Mouse (Mus musculus) MEL (cell line): ENCODE results near the gene Gm10663. TPM values are rescaled to one million over a fixed set of nuclear protein-coding genes. Genes with fewer than 3 reads are reported as not detected.

Experiments used
- DNase-seq: peaks from one replicate; pipeline ENCODE4 v3.0.0; 2011; ENCODE audit warnings: low read depth, low spot score
- H3K27ac ChIP-seq: 2 replicates; pipeline ENCODE4 v1.5.1; 2012; ENCODE audit warnings: low read depth, mild to moderate bottlenecking, control low read depth, low read length, moderate library complexity; ENCODE audit not compliant: control insufficient read depth
- H3K27me3 ChIP-seq, 2 experiments: fragments of 150-350 bp in 1 of 2; sonication (generic) in 1 of 2; 2 replicates each; pipeline ENCODE4 v1.6.1; 2012; ENCODE audit warnings: low read length in 2 of 2, mild to moderate bottlenecking in 2 of 2, improper control_type of control experiment in 1 of 2, moderate library complexity in 1 of 2; ENCODE audit not compliant: insufficient read depth in 2 of 2, control insufficient read depth in 1 of 2
- H3K36me3 ChIP-seq, 2 experiments: 2 replicates each; pipeline ENCODE4 v1.6.1; 2012 to 2014; ENCODE audit warnings: low read length in 2 of 2, improper control_type of control experiment in 1 of 2, inconsistent platforms in 1 of 2, mild to moderate bottlenecking in 1 of 2; ENCODE audit not compliant: insufficient read depth in 2 of 2, control insufficient read depth in 1 of 2
- H3K4me1 ChIP-seq, 2 experiments: fragments of 150-350 bp in 1 of 2; sonication (generic) in 1 of 2; 2 replicates each; pipeline ENCODE4 v1.6.1; 2012; ENCODE audit warnings: low read length in 2 of 2, improper control_type of control experiment in 1 of 2, mild to moderate bottlenecking in 1 of 2; ENCODE audit not compliant: insufficient read depth in 2 of 2, control insufficient read depth in 1 of 2
- H3K4me3 ChIP-seq, 2 experiments: fragments of 150-350 bp in 1 of 2; sonication (generic) in 1 of 2; 2 replicates each; pipeline ENCODE4 v1.5.1; 2012; ENCODE audit warnings: low read depth in 2 of 2, low read length in 2 of 2, mild to moderate bottlenecking in 2 of 2, moderate library complexity in 2 of 2, control low read depth in 1 of 2, improper control_type of control experiment in 1 of 2; ENCODE audit not compliant: control insufficient read depth in 1 of 2, insufficient read depth in 1 of 2
- H3K79me2 ChIP-seq: 2 replicates; pipeline ENCODE4 v1.6.1; 2012; ENCODE audit warnings: mild to moderate bottlenecking, low read length, moderate library complexity; ENCODE audit not compliant: control insufficient read depth, poor library complexity, insufficient read depth
- H3K9ac ChIP-seq: 2 replicates; pipeline ENCODE4 v1.6.1; 2012; ENCODE audit warnings: low read depth, mild to moderate bottlenecking, control low read depth, low read length, moderate library complexity; ENCODE audit not compliant: control insufficient read depth, poor library complexity, severe bottlenecking
- H3K9me3 ChIP-seq: fragments of 150-350 bp; sonication (generic); replicated peaks from 2 replicates; pipeline ENCODE4 v1.6.1; 2012; ENCODE audit warnings: mild to moderate bottlenecking, low read length, improper control_type of control experiment, moderate library complexity; ENCODE audit not compliant: insufficient read depth
- CHD2 ChIP-seq: IDR thresholded peaks from 2 replicates; pipeline ENCODE4 v1.6.1; 2011; ENCODE audit warnings: low read length, improper control_type of control experiment
- E2F4 ChIP-seq: IDR thresholded peaks from 2 replicates; pipeline ENCODE4 v1.6.1; 2011; ENCODE audit warnings: low read depth, low read length, improper control_type of control experiment, borderline replicate concordance
- GATA1 ChIP-seq: IDR thresholded peaks from 2 replicates; pipeline ENCODE4 v1.6.1; 2011; ENCODE audit warnings: low read depth, low read length, improper control_type of control experiment
- HCFC1 ChIP-seq: IDR thresholded peaks from 2 replicates; pipeline ENCODE4 v1.6.1; 2012; ENCODE audit warnings: low read depth, mild to moderate bottlenecking, inconsistent platforms, low read length, improper control_type of control experiment, moderate library complexity
- KAT2A ChIP-seq: conservative IDR thresholded peaks from 2 replicates; pipeline ENCODE4 v1.6.1; 2012; ENCODE audit warnings: low read depth, low read length, improper control_type of control experiment, inconsistent platforms
- MAFK ChIP-seq: IDR thresholded peaks from 2 replicates; pipeline ENCODE4 v1.6.1; 2011; ENCODE audit warnings: low read depth, mild to moderate bottlenecking, low read length, improper control_type of control experiment, borderline replicate concordance
- MAZ ChIP-seq: IDR thresholded peaks from 2 replicates; pipeline ENCODE4 v1.6.1; 2012; ENCODE audit warnings: low read depth, mild to moderate bottlenecking, inconsistent platforms, low read length, improper control_type of control experiment
- MEF2A ChIP-seq: IDR thresholded peaks from 2 replicates; pipeline ENCODE4 v1.6.1; 2014; ENCODE audit warnings: low read depth, mild to moderate bottlenecking, inconsistent platforms, low read length, improper control_type of control experiment; ENCODE audit not compliant: poor library complexity, insufficient replicate concordance, severe bottlenecking; ENCODE audit errors: extremely low read depth
- MXI1 ChIP-seq: IDR thresholded peaks from 2 replicates; pipeline ENCODE4 v1.6.1; 2011; ENCODE audit warnings: mild to moderate bottlenecking, low read depth, low read length, improper control_type of control experiment
- MYB ChIP-seq: IDR thresholded peaks from 2 replicates; pipeline ENCODE4 v1.6.1; 2011; ENCODE audit warnings: mild to moderate bottlenecking, low read depth, low read length, improper control_type of control experiment
- MYC ChIP-seq: IDR thresholded peaks from 2 replicates; pipeline ENCODE4 v1.6.1; 2011; ENCODE audit warnings: low read depth, mild to moderate bottlenecking, low read length, improper control_type of control experiment, moderate library complexity
- NRF1 ChIP-seq: IDR thresholded peaks from 2 replicates; pipeline ENCODE4 v1.6.1; 2014; ENCODE audit warnings: low read depth, mild to moderate bottlenecking, inconsistent platforms, low read length, improper control_type of control experiment, moderate library complexity; ENCODE audit not compliant: poor library complexity, insufficient read depth, severe bottlenecking
- POLR2A ChIP-seq, 2 experiments: IDR thresholded peaks; 2 replicates each; pipeline ENCODE4 v1.6.1; 2011 to 2012; ENCODE audit warnings: low read length in 2 of 2, mild to moderate bottlenecking in 2 of 2, control low read depth in 1 of 2, improper control_type of control experiment in 1 of 2, low read depth in 1 of 2, moderate library complexity in 1 of 2; ENCODE audit not compliant: control insufficient read depth in 1 of 2, insufficient read depth in 1 of 2, poor library complexity in 1 of 2
- POLR2AphosphoS2 ChIP-seq: IDR thresholded peaks from 2 replicates; pipeline ENCODE4 v1.6.1; 2011; ENCODE audit warnings: low read length, improper control_type of control experiment
- RAD21 ChIP-seq: IDR thresholded peaks from 2 replicates; pipeline ENCODE4 v1.6.1; 2011; ENCODE audit warnings: mild to moderate bottlenecking, low read depth, low read length, improper control_type of control experiment
- RCOR1 ChIP-seq: IDR thresholded peaks from 2 replicates; pipeline ENCODE4 v1.6.1; 2012; ENCODE audit warnings: low read depth, mild to moderate bottlenecking, inconsistent platforms, low read length, improper control_type of control experiment
- SIN3A ChIP-seq: IDR thresholded peaks from 2 replicates; pipeline ENCODE4 v1.6.1; 2012; ENCODE audit warnings: low read length, improper control_type of control experiment, inconsistent platforms
- TAL1 ChIP-seq: IDR thresholded peaks from 2 replicates; pipeline ENCODE4 v1.6.1; 2012; ENCODE audit warnings: mild to moderate bottlenecking, inconsistent platforms, low read length, moderate library complexity, mixed read lengths
- UBTF ChIP-seq: IDR thresholded peaks from 2 replicates; pipeline ENCODE4 v1.6.1; 2012; ENCODE audit warnings: low read depth, mild to moderate bottlenecking, inconsistent platforms, low read length, improper control_type of control experiment, moderate library complexity, borderline replicate concordance; ENCODE audit not compliant: insufficient read depth
- ZMIZ1 ChIP-seq: IDR thresholded peaks from 2 replicates; pipeline ENCODE4 v1.6.1; 2012; ENCODE audit warnings: low read depth, mild to moderate bottlenecking, inconsistent platforms, low read length, improper control_type of control experiment, moderate library complexity
- ZNF384 ChIP-seq: IDR thresholded peaks from 2 replicates; pipeline ENCODE4 v1.6.1; 2012; ENCODE audit warnings: low read depth, mild to moderate bottlenecking, inconsistent platforms, low read length, improper control_type of control experiment
- polyA plus RNA-seq, 2 experiments: library from polyadenylated mRNA; stranded (reverse) in 1 of 2; unstranded in 1 of 2; fragments of >175 nt in 1 of 2; fragments of >200 nt in 1 of 2; gene quantifications; 2 replicates each; pipeline versions ENCODE4 v1.2.1 to v1.2.4; 2012; ENCODE audit warnings: low replicate concordance in 2 of 2, low read depth in 1 of 2; ENCODE audit not compliant: insufficient read length in 2 of 2, insufficient read depth in 1 of 2, missing spikeins in 1 of 2
- total RNA-seq: library from RNA; depleted of rRNA; stranded (reverse); fragments of 300-350 nt; gene quantifications from 2 replicates; pipeline ENCODE4 v1.2.3, GENCODE M21; 2012

The Gm10663 gene
- total and polyA plus RNA-seq, 3 experiments: not detected

GRCm38 (mm10) chr8:65103632-65104031, 28.8 kb downstream of the Gm10663 start:
- Histone ChIP-seq H3K36me3 (no peaks in the 10 kb centered on the region), H3K79me2 (no peaks in the 10 kb centered on the region), H3K9ac (no peak overlapping the region), H3K27me3 (no peaks in the 10 kb centered on the region), H3K27ac (no peak overlapping the region), H3K4me1 (no peaks in the 10 kb centered on the region), H3K4me3 (no peak overlapping the region), H3K9me3 (no peaks in the 10 kb centered on the region)
- TF ChIP-seq UBTF: no peak
- no peak for TF ChIP-seq NRF1
- no peak for TF ChIP-seq RAD21
- TF ChIP-seq MEF2A: no peak
- no peak for TF ChIP-seq MYC
- TF ChIP-seq SIN3A: no peak
- no peak for TF ChIP-seq CHD2
- no peak for TF ChIP-seq HCFC1
- TF ChIP-seq POLR2AphosphoS2: no peak
- TF ChIP-seq GATA1: no peak
- TF ChIP-seq E2F4: no peak
- TF ChIP-seq KAT2A: no peak
- TF ChIP-seq MAZ: no peak
- TF ChIP-seq MXI1: no peak
- no peak for TF ChIP-seq TAL1
- no peak for TF ChIP-seq MYB
- DNase-seq: no peak

GRCm38 (mm10) chr8:65104041-65104440, 29.2 kb downstream of the Gm10663 start:
- Histone ChIP-seq H3K79me2 (no peaks in the 10 kb centered on the region), H3K27me3 (no peaks in the 10 kb centered on the region)
- TF ChIP-seq MXI1 (no peak), MAFK (no peak), RAD21 (no peak), RCOR1 (no peak), MYB (no peak), ZMIZ1 (no peak), POLR2A (IDR thresholded peaks at IDR 0.05; ENCODE audit: control insufficient read depth in 1 of 2, insufficient read depth in 1 of 2, low read depth in 1 of 2, low read length in 2 of 2, poor library complexity in 1 of 2) (no peak), ZNF384 (no peak)
- TF ChIP-seq, all 39 proteins: peak for 0
- Histone ChIP-seq H3K4me3 (no peak overlapping the region), H3K36me3 (no peaks in the 10 kb centered on the region), H3K9me3 (no peaks in the 10 kb centered on the region), H3K27ac (no peak overlapping the region), H3K4me1 (no peaks in the 10 kb centered on the region), H3K9ac (no peak overlapping the region)
- DNase-seq: no peak
